Mouse (Mus musculus) right cerebral cortex, postnatal 4 days (tissue): ENCODE results near the gene Atad1.
"Not testable (repeated sequence)": the region's sequence is repeated elsewhere in the genome, so short reads cannot be mapped to it uniquely, and the experiment has no call there.

ENCODE experiments used
- DNase-seq: peaks from one replicate; pipeline ENCODE4 v3.0.0-alpha.2; 2022

The Atad1 gene

DNA sequence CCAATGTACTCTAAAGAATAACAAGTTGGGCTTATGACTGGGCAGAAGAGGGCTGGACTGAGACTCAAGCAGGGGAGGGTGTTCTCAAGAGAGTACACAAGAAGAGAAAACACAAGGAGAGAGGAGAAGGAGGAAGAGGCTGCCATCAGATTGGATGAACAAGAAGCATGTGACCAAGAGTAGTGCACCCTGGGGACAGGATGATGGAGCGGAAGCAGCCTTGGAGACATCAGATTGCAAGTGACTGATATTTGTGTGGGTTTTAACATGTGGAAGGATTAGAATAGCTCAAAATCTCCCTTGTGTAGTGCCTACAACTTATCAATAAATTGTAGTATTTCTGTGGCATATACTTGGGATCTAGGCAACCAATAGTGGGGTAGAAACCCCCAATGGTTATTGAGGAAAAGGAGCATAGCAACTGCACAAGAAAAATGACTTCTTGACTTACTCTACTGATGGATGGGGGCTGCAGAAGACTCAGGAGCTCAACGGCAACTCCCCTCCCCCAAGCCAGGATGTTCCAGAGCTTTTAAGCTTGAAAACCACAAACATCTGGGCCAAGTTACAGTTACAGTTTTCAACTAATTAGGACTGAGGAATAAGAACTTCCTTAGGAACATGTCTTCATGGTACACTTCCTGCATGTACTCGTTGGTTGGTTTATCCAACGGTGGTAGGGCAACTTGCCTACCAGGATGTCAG, 1.2 kb upstream of the Atad1 start:
- no peak for DNase-seq

GRCm38 (mm10) chr19:32737844-32738243, 1.7 kb downstream of the Atad1 start:
- DNase-seq: no peak

- no peak for DNase-seq
These were observed 6.7 kb downstream of the Atad1 start for GRCm38 (mm10) chr19:32732922-32733321.

DNA sequence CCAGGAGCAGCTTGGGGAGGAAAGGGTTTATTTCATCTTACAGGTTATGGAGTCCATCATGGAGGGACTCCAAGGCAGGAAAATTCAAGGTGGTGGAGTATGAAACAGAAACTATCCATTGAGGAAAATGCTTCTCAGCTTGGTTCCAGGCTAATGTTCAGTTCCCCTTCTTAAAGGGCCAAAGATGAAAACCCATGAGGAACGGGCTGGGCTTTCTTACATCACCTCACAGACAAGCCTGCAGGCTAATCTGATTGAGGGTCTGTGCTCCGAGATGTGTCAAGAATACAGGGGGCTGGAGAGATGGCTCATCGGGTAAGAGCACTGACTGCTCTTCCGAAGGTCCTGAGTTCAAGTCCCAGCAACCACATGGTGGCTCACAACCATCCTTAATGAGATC, 9.8 kb downstream of the Atad1 start:
- DNase-seq: no peak

- DNase-seq: no peak
These were observed 12.9 kb downstream of the Atad1 start for GRCm38 (mm10) chr19:32726451-32727325.

GRCm38 (mm10) chr19:32723817-32724216, 15.8 kb downstream of the Atad1 start:
- DNase-seq: no peak

DNA sequence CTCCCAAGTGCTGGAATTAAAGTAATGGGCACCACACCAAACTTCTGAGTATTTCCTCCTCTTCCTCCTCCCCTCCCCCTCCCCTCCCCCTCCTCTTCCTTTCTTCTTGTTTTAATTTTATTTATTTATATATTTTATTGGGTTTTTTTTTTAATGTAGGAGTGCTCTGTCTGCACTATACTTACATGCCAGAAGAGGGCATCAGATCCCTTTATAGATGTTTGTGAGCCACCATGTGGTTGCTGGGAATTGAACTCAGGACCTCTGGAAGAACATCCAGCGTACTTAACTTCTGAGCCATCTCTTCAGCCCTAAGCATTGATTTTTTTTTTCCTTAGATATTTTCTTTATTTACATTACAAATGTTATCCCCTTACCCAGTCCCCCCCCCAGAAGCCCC, 19.3 kb downstream of the Atad1 start:
- DNase-seq: no peak

- DNase-seq: no peak
These were observed 22.0 kb downstream of the Atad1 start for GRCm38 (mm10) chr19:32717590-32717989.

- DNase-seq: no peak
These were observed 23.9 kb downstream of the Atad1 start for GRCm38 (mm10) chr19:32715681-32716080.

GRCm38 (mm10) chr19:32715201-32715600, 24.4 kb downstream of the Atad1 start:
- peak; percentile 56 for DNase-seq

- no peak for DNase-seq
These were observed 26.1 kb downstream of the Atad1 start for GRCm38 (mm10) chr19:32713471-32713870.

DNA sequence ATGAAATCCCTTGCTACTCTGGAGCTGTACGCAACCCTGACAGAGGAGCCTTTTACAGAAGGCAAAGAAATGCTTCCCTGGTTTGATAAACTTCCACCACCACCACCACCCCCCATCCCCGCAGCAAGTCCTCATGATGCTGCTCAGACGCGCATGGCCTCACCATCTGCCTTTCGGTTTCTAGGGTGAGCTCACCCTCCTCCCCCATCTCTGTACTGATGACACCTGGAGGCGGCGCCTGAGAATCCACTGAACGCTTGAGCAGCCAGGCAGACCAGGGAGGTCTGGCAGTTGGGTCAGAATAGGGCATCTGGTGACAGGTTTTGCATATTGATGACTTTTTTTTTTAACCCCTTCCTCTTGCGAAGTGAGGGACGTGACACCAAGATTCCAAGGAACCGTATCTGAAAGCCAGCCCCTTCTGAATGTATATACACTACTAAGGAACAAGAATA, 27.0 kb downstream of the Atad1 start:
- DNase-seq: peak; percentile 60

- DNase-seq: peak; percentile 96
These were observed 27.6 kb downstream of the Atad1 start for GRCm38 (mm10) chr19:32711761-32712541.

GRCm38 (mm10) chr19:32710288-32710687, 29.3 kb downstream of the Atad1 start:
- no peak for DNase-seq

- no peak for DNase-seq
These were observed 30.6 kb downstream of the Atad1 start for GRCm38 (mm10) chr19:32708996-32709395.

DNA sequence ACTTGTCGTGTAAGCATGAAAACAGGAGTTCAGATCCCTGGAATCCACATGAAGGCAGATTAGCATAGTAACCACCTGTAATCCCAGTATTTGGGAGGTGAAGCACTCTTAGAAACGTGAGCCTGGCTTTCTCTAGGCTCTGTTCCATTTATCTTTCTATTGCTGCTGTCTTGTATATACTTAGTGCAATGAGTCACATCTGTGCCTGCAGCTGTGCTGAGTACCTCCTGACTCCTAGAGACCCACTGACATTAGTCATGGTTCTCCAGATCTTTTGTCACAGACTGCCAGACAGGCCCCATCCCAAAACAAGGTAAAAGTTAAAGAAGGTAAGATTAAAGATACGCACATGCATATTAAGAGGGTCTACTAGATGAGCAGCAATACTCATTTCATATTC, 37.4 kb downstream of the Atad1 start:
- no peak for DNase-seq

- no peak for DNase-seq
These were observed 42.9 kb downstream of the Atad1 start for GRCm38 (mm10) chr19:32696674-32697073.

GRCm38 (mm10) chr19:32689724-32690123, 49.9 kb downstream of the Atad1 start:
- DNase-seq: no peak

GRCm38 (mm10) chr19:32688227-32688626, 51.4 kb downstream of the Atad1 start:
- not testable (repeated sequence) for DNase-seq

- DNase-seq: no peak
These were observed 51.9 kb downstream of the Atad1 start for GRCm38 (mm10) chr19:32687721-32688120.

- no peak for DNase-seq
These were observed 56.5 kb downstream of the Atad1 start for GRCm38 (mm10) chr19:32683081-32683480.

DNA sequence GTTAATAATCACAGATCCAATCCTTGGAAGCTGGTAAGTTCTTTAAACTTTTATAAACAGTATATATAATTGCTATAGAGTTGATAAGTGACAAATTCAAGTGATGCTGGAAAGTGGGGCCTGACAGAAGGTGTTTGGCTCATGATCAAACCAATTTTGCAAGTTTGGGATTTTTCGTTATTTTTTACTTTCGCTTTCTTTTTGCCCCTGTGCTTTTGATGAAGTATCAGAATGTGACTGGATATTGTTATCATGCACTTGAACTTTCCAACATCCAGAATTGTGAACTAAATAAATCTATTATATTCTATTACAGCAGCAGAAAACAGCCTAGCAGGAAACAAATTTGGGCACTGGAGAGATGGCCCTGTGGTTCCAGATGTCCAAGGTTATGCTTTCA, 58.7 kb downstream of the Atad1 start:
- no peak for DNase-seq

DNA sequence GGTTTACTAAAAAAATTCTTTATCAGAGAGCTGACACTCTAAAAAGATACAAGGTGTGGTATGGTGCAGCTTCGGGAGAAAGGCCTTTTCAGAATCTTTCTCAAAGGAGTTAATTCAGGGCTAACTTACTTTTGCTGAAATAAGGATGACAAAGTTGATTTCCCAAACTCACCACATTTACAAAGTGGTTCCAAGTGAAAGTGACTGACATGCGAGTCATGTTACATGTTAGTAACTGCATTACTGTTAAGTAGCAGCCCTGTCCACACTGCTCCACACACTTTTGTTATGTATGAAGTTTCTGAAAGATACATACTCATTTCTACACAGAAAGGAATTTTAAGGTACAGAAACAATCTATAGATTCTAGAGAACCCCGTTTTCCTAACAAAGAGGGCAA, 63.8 kb downstream of the Atad1 start:
- no peak for DNase-seq
